Comparison of ENCODE assay signal across 14 mouse cellular contexts in the genomic region with DNA sequence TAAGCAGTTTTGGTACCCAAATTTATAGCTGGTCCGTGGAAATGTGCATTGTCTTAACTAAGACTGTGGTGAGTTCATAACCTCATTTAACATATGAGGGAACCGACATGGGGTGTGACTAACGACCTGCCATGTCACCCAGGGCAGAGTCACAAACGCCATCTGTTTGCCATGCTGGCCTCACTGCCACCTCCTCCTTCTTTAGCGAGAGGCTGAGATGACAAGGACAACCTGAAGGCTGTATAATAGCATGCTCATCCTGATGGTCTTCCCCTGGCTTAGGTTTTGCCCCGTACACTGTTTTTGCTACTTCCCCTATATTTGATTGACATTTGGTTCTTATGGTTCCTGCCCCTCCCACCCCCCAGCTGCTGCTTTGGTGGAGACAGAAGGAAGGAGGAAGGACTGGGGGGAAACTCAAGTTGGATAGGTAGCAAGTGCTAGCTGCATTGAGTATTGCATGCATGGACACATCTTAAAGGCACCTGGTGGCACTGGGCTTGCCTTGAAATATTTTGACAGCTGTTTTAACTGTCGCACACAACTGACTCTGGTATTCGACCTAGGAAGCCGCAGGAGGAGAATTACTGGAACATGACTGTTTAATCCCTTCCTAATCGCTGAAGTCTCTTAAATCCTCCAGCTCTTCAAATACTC. TPM values are rescaled to one million over a fixed set of nuclear protein-coding genes. Genes with fewer than 3 reads are reported as not detected.
A peak's percentile ranks its signal among the peaks of the same experiment; 100 is the strongest.
DNase-seq lines count a peak whose midpoint lies in the region; ATAC-seq lines count a peak whose summit lies in the region.
"Had no signal": no experiment of that assay in that cellular context is flagged by ENCODE, and none has a peak within 500 bp of the region (broad histone marks: within the 10 kb centered on the region; RNA-seq: fewer than 3 reads in every experiment).

No protein-coding gene starts in this region.

- H3K4me2 ChIP-seq in liver, embryonic 11.5 days, result no peak overlapping the region
- no peak overlapping the region for H3K4me2 ChIP-seq in liver, embryonic 15.5 days

- no peak overlapping the region for H3K9ac ChIP-seq in liver, embryonic 11.5 days (ENCODE audit: low read depth, low read length)
- no peak overlapping the region for H3K9ac ChIP-seq in liver, embryonic 15.5 days

- WGBS in liver, embryonic 11.5 days, result 53% methylated on average over 10 of the region's 10 CpGs
- 28% methylated on average over 10 of the region's 10 CpGs for WGBS in liver, embryonic 15.5 days (ENCODE audit: insufficient replicate concordance)

- H3K9me3 ChIP-seq in liver, embryonic 11.5 days (ENCODE audit: control insufficient read depth, low read length), result no peaks in the 10 kb centered on the region
- H3K9me3 ChIP-seq in liver, embryonic 15.5 days (replicated peaks), result no peaks in the 10 kb centered on the region

- ATAC-seq in liver, embryonic 11.5 days (replicated peaks; ENCODE audit: low FRiP score), result no peak; the same call in 1 of the 2 replicates
- ATAC-seq in liver, embryonic 15.5 days (ENCODE audit: insufficient read depth), result peak; percentile 28; the same call in 1 of the 2 replicates

- no peak overlapping the region for H3K27ac ChIP-seq in liver, embryonic 11.5 days (ENCODE audit: low read depth, low read length)
- H3K27ac ChIP-seq in liver, embryonic 15.5 days (replicated peaks), result no peak overlapping the region
- H3K27ac ChIP-seq: gastrocnemius, adult 2 months; left cerebral cortex, adult 2 months had no signal

- H3K4me1 ChIP-seq in liver, embryonic 11.5 days (replicated peaks; ENCODE audit: control insufficient read depth, insufficient read depth, low read length), result no peaks in the 10 kb centered on the region
- H3K4me1 ChIP-seq in liver, embryonic 15.5 days (replicated peaks), result no peaks in the 10 kb centered on the region; the same call in 1 of the 2 replicates

- H3K27me3 ChIP-seq in liver, embryonic 11.5 days (replicated peaks; ENCODE audit: control insufficient read depth, insufficient read depth, low read length), result no peaks in the 10 kb centered on the region
- H3K27me3 ChIP-seq in liver, embryonic 15.5 days, result no peaks in the 10 kb centered on the region

- no peak overlapping the region for H3K4me3 ChIP-seq in liver, embryonic 11.5 days (ENCODE audit: low read depth, low read length)
- H3K4me3 ChIP-seq in liver, embryonic 15.5 days (replicated peaks), result no peak overlapping the region
- H3K4me3 ChIP-seq: gastrocnemius, adult 2 months; left cerebral cortex, adult 2 months had no signal

- no peaks in the 10 kb centered on the region for H3K36me3 ChIP-seq in liver, embryonic 11.5 days (ENCODE audit: control insufficient read depth, insufficient read depth, low read length)
- no peaks in the 10 kb centered on the region for H3K36me3 ChIP-seq in liver, embryonic 15.5 days (replicated peaks)
- H3K36me3 ChIP-seq: G1E had no signal

- peak; percentile 12 for DNase-seq in liver
- DNase-seq in liver, embryonic 11.5 days (ENCODE audit: low spot score), result no peak
- DNase-seq in cerebellum, postnatal 25 days, result peak; percentile 56 to 65
- no peak for DNase-seq in urinary bladder, postnatal 10 days (ENCODE audit: low spot score)
- no peak for DNase-seq in heart, adult 9 months (ENCODE audit: low spot score in 2 of 2)
- no peak for DNase-seq in heart, postnatal 4 days
- DNase-seq: adrenal gland, postnatal 10 days; gastrocnemius, adult 2 months; lung, postnatal 14 days; spleen, adult 18-20 months had no signal

RNA-seq across cellular contexts. Expression of gene Gm11096, which starts 17.2 kb away (rescaled TPM):
- polyA plus RNA-seq in liver, embryonic 11.5 days (2014; fragmentation: Nextera tagmentation; extraction: Ambion mirVana), result not detected in 2 replicates
- polyA plus RNA-seq in liver, embryonic 15.5 days (2015; fragmentation: Nextera tagmentation; extraction: Ambion mirVana), result not detected in 2 replicates
- total RNA-seq in heart, postnatal 4 days (2021), result not detected
- total RNA-seq: adrenal gland, postnatal 10 days; G1E; gastrocnemius, adult 2 months; left cerebral cortex, adult 2 months had no signal
- polyA plus RNA-seq: G1E; neural tube, embryonic 14.5 days had no signal

Comparison
In these comparisons a context has a peak if more than half of its experiments do, and no peak if none do; other contexts are left out.
1. DNase-seq: peak in liver (single experiment) and cerebellum, postnatal 25 days (2 of 2); none in liver, embryonic 11.5 days (single experiment), urinary bladder, postnatal 10 days (single experiment), heart, adult 9 months (0 of 2) and heart, postnatal 4 days (single experiment).